ENCODE assay signal across 30 mouse cellular contexts in the genomic region with DNA sequence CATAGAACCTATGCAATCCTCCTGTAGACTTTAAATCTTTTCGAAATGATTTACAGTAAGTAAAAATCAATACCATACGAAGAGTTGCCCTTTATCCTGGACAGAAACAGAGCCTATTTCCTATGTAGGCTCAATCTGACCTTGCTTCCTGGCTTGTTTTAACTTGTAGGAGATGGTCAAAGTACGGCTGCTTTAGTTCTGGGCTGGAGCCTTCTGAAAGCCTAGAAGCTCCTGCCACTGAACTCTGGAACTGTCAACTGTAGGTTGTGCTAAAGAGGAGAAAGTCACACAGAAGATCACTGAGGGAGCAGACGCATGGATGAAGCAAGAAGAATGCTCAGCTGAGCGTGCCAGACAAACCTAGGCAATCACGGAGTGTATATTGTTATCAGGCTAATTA. TPM values are rescaled to one million over a fixed set of nuclear protein-coding genes. Genes with fewer than 3 reads are reported as not detected.
A peak's percentile ranks its signal among the peaks of the same experiment; 100 is the strongest.
DNase-seq lines count a peak whose midpoint lies in the region; ATAC-seq lines count a peak whose summit lies in the region.
"Had no signal": no experiment of that assay in that cellular context is flagged by ENCODE, and none has a peak within 500 bp of the region (broad histone marks: within the 10 kb centered on the region; RNA-seq: fewer than 3 reads in every experiment).

No protein-coding gene starts in this region.

- H3K9ac ChIP-seq in kidney, embryonic 16.5 days (replicated peaks; ENCODE audit: low read length) = no peak overlapping the region
- no peak overlapping the region for H3K9ac ChIP-seq in midbrain, embryonic 11.5 days (ENCODE audit: low read length)
- H3K9ac ChIP-seq in midbrain, embryonic 16.5 days (ENCODE audit: low read depth, low read length) = no peak overlapping the region
- no peak overlapping the region for H3K9ac ChIP-seq in liver, embryonic 16.5 days (ENCODE audit: low read depth, low read length)
- H3K9ac ChIP-seq: embryonic facial prominence, embryonic 15.5 days; forebrain, embryonic 15.5 days; heart, embryonic 15.5 days; limb, embryonic 12.5 days; midbrain, embryonic 13.5 days; stomach, embryonic 15.5 days had no signal

- peaks cover 24% of the 10 kb centered on the region for H3K4me1 ChIP-seq in kidney, embryonic 16.5 days (ENCODE audit: insufficient read depth, low read length)
- H3K4me1 ChIP-seq in midbrain, embryonic 11.5 days (ENCODE audit: control insufficient read depth, insufficient read depth, low read length) = no peaks in the 10 kb centered on the region
- H3K4me1 ChIP-seq in midbrain, embryonic 16.5 days (ENCODE audit: control insufficient read depth, insufficient read depth, low read length) = no peaks in the 10 kb centered on the region
- H3K4me1 ChIP-seq in liver, embryonic 16.5 days (ENCODE audit: control insufficient read depth, low read depth, low read length) = peaks cover 9% of the 10 kb centered on the region
- H3K4me1 ChIP-seq: forebrain, embryonic 15.5 days; midbrain, embryonic 13.5 days had no signal

- no peak overlapping the region for H3K4me2 ChIP-seq in kidney, embryonic 16.5 days (replicated peaks; ENCODE audit: low read depth, low read length)
- H3K4me2 ChIP-seq in midbrain, embryonic 11.5 days = no peak overlapping the region
- H3K4me2 ChIP-seq in midbrain, embryonic 16.5 days (ENCODE audit: low read length) = no peak overlapping the region
- H3K4me2 ChIP-seq in liver, embryonic 16.5 days (ENCODE audit: low read depth, low read length) = no peak overlapping the region
- H3K4me2 ChIP-seq: embryonic facial prominence, embryonic 15.5 days; forebrain, embryonic 15.5 days; heart, embryonic 15.5 days; limb, embryonic 12.5 days; midbrain, embryonic 13.5 days; stomach, embryonic 15.5 days had no signal

- WGBS in kidney, embryonic 16.5 days = 77% methylated on average over 6 of the region's 6 CpGs
- WGBS in midbrain, embryonic 11.5 days = 92% methylated on average over 6 of the region's 6 CpGs
- WGBS in midbrain, embryonic 16.5 days = 92% methylated on average over 6 of the region's 6 CpGs
- WGBS in liver, embryonic 16.5 days (ENCODE audit: insufficient replicate concordance) = 61% methylated on average over 6 of the region's 6 CpGs

- H3K27me3 ChIP-seq in kidney, embryonic 16.5 days (ENCODE audit: insufficient read depth, low read length) = no peaks in the 10 kb centered on the region
- H3K27me3 ChIP-seq in midbrain, embryonic 11.5 days (ENCODE audit: control insufficient read depth, insufficient read depth, low read length) = no peaks in the 10 kb centered on the region
- no peaks in the 10 kb centered on the region for H3K27me3 ChIP-seq in midbrain, embryonic 16.5 days (ENCODE audit: control insufficient read depth, insufficient read depth, low read depth, low read length)
- H3K27me3 ChIP-seq in liver, embryonic 16.5 days (ENCODE audit: control insufficient read depth, insufficient read depth, low read depth, low read length) = no peaks in the 10 kb centered on the region
- H3K27me3 ChIP-seq: embryonic facial prominence, embryonic 15.5 days; forebrain, embryonic 15.5 days; heart, embryonic 15.5 days; limb, embryonic 12.5 days; megakaryocyte, embryonic 14.5 days; midbrain, embryonic 13.5 days; stomach, embryonic 15.5 days had no signal

- no peak for ATAC-seq in kidney, embryonic 16.5 days (ENCODE audit: low FRiP score, low TSS enrichment)
- ATAC-seq in midbrain, embryonic 11.5 days (ENCODE audit: low FRiP score) = no peak
- no peak for ATAC-seq in midbrain, embryonic 16.5 days
- peak; percentile 79 for ATAC-seq in liver, embryonic 16.5 days (ENCODE audit: low read depth)
- ATAC-seq: forebrain, embryonic 15.5 days; hindbrain, embryonic 16.5 days; lung, postnatal 0 days; midbrain, embryonic 13.5 days had no signal

- no peak for DNase-seq in kidney, postnatal 10 days
- peak; percentile 78 for DNase-seq in midbrain, embryonic 11.5 days (ENCODE audit: low spot score, missing footprints)
- DNase-seq in cerebellum, adult 11 months = no peak
- DNase-seq in layer of hippocampus, adult 11-12 months (ENCODE audit: low spot score) = no peak
- DNase-seq: adrenal gland, postnatal 25 days; B cell, adult 2 months; cerebellum, adult 2 months; cerebellum, postnatal 25 days; kidney, postnatal 14 days; lung, adult 18-20 months; lung, postnatal 4 days had no signal

- no peaks in the 10 kb centered on the region for H3K36me3 ChIP-seq in kidney, embryonic 16.5 days (ENCODE audit: insufficient read depth, low read length)
- no peaks in the 10 kb centered on the region for H3K36me3 ChIP-seq in midbrain, embryonic 11.5 days (ENCODE audit: control insufficient read depth, insufficient read depth, low read length)
- H3K36me3 ChIP-seq in midbrain, embryonic 16.5 days (ENCODE audit: control insufficient read depth, insufficient read depth, low read length) = no peaks in the 10 kb centered on the region
- H3K36me3 ChIP-seq in liver, embryonic 16.5 days (ENCODE audit: control insufficient read depth, insufficient read depth) = no peaks in the 10 kb centered on the region
- H3K36me3 ChIP-seq: embryonic facial prominence, embryonic 10.5 days; embryonic facial prominence, embryonic 15.5 days; forebrain, embryonic 15.5 days; heart, embryonic 15.5 days; limb, embryonic 12.5 days; midbrain, embryonic 13.5 days; stomach, embryonic 15.5 days had no signal

- no peaks in the 10 kb centered on the region for H3K9me3 ChIP-seq in kidney, embryonic 16.5 days (ENCODE audit: low read length)
- H3K9me3 ChIP-seq in midbrain, embryonic 11.5 days (ENCODE audit: control insufficient read depth, low read length) = no peaks in the 10 kb centered on the region
- no peaks in the 10 kb centered on the region for H3K9me3 ChIP-seq in midbrain, embryonic 16.5 days (replicated peaks; ENCODE audit: control insufficient read depth, low read length, poor library complexity, severe bottlenecking)
- H3K9me3 ChIP-seq in liver, embryonic 16.5 days (replicated peaks; ENCODE audit: control insufficient read depth, low read length) = no peaks in the 10 kb centered on the region
- H3K9me3 ChIP-seq: embryonic facial prominence, embryonic 10.5 days; embryonic facial prominence, embryonic 15.5 days; forebrain, embryonic 15.5 days; heart, embryonic 15.5 days; megakaryocyte, embryonic 14.5 days; midbrain, embryonic 13.5 days; stomach, embryonic 15.5 days had no signal

- H3K27ac ChIP-seq in kidney, embryonic 16.5 days (ENCODE audit: low read length) = 0 out of 2 replicates have a peak overlapping the region, but pooled peaks have one; percentile 9
- no peak overlapping the region for H3K27ac ChIP-seq in midbrain, embryonic 11.5 days (ENCODE audit: low read depth, low read length)
- no peak overlapping the region for H3K27ac ChIP-seq in midbrain, embryonic 16.5 days (ENCODE audit: low read length)
- peak overlapping the region; percentile 58 for H3K27ac ChIP-seq in liver, embryonic 16.5 days (ENCODE audit: low read length)
- H3K27ac ChIP-seq: embryonic facial prominence, embryonic 10.5 days; embryonic facial prominence, embryonic 15.5 days; forebrain, embryonic 15.5 days; heart, embryonic 15.5 days; left cerebral cortex, adult 2 months; midbrain, embryonic 13.5 days; stomach, embryonic 15.5 days had no signal

- H3K4me3 ChIP-seq in kidney, embryonic 16.5 days (ENCODE audit: low read length) = no peak overlapping the region
- H3K4me3 ChIP-seq in midbrain, embryonic 11.5 days (ENCODE audit: low read depth, low read length) = no peak overlapping the region
- H3K4me3 ChIP-seq in midbrain, embryonic 16.5 days (ENCODE audit: low read depth, low read length) = no peak overlapping the region
- H3K4me3 ChIP-seq in liver, embryonic 16.5 days (ENCODE audit: low read depth, low read length) = no peak overlapping the region
- H3K4me3 ChIP-seq: embryonic facial prominence, embryonic 10.5 days; embryonic facial prominence, embryonic 15.5 days; forebrain, embryonic 15.5 days; heart, embryonic 15.5 days; left cerebral cortex, adult 2 months; limb, embryonic 12.5 days; megakaryocyte, embryonic 14.5 days; midbrain, embryonic 13.5 days; stomach, embryonic 15.5 days had no signal

RNA-seq across cellular contexts. Expression of gene Gm10974, which starts 5.3 kb away (rescaled TPM):
- polyA plus RNA-seq in kidney, embryonic 16.5 days (2015; fragmentation: Nextera tagmentation; extraction: Ambion mirVana) = not detected in 2 replicates
- not detected in 2 replicates for polyA plus RNA-seq in midbrain, embryonic 11.5 days (2014; fragmentation: Nextera tagmentation; extraction: Ambion mirVana)
- polyA plus RNA-seq in midbrain, embryonic 16.5 days (2015; fragmentation: Nextera tagmentation; extraction: Ambion mirVana) = not detected in 2 replicates
- not detected in 2 replicates for polyA plus RNA-seq in liver, embryonic 16.5 days (2015; fragmentation: Nextera tagmentation; extraction: Ambion mirVana)
- polyA plus RNA-seq: brain, embryonic 14.5 days; cerebellum, adult 2 months; embryonic facial prominence, embryonic 10.5 days; embryonic facial prominence, embryonic 15.5 days; forebrain, embryonic 15.5 days; gonadal fat pad, adult 2 months; heart, embryonic 15.5 days; hindbrain, embryonic 11.5 days; hindbrain, embryonic 16.5 days; intestine, embryonic 14.5 days; limb, embryonic 12.5 days; lung, postnatal 0 days; midbrain, embryonic 13.5 days; neural tube, embryonic 14.5 days; stomach, embryonic 15.5 days had no signal

RNA-seq across cellular contexts. Expression of gene Lrrk1, which starts 17.2 kb away (rescaled TPM):
- polyA plus RNA-seq in kidney, embryonic 16.5 days (2015; fragmentation: Nextera tagmentation; extraction: Ambion mirVana) = 16.7 and 18.1 TPM in 2 replicates
- polyA plus RNA-seq in midbrain, embryonic 11.5 days (2014; fragmentation: Nextera tagmentation; extraction: Ambion mirVana) = 2.5 and 2.9 TPM in 2 replicates
- 2.8 and 3.4 TPM in 2 replicates for polyA plus RNA-seq in midbrain, embryonic 16.5 days (2015; fragmentation: Nextera tagmentation; extraction: Ambion mirVana)
- polyA plus RNA-seq in liver, embryonic 16.5 days (2015; fragmentation: Nextera tagmentation; extraction: Ambion mirVana) = 5.0 and 6.7 TPM in 2 replicates

RNA-seq across cellular contexts. Expression of gene Aldh1a3, which starts 56.3 kb away (rescaled TPM):
- polyA plus RNA-seq in kidney, embryonic 16.5 days (2015; fragmentation: Nextera tagmentation; extraction: Ambion mirVana) = 43.4 and 48.6 TPM in 2 replicates
- 0.41 and 0.72 TPM in 2 replicates for polyA plus RNA-seq in midbrain, embryonic 11.5 days (2014; fragmentation: Nextera tagmentation; extraction: Ambion mirVana)
- polyA plus RNA-seq in midbrain, embryonic 16.5 days (2015; fragmentation: Nextera tagmentation; extraction: Ambion mirVana) = 0.99 and 1.4 TPM in 2 replicates
- 0.73 and 0.78 TPM in 2 replicates for polyA plus RNA-seq in liver, embryonic 16.5 days (2015; fragmentation: Nextera tagmentation; extraction: Ambion mirVana)

Comparison
In these comparisons a context has a peak if more than half of its experiments do, and no peak if none do; other contexts are left out.
1. H3K27ac ChIP-seq: peak in kidney, embryonic 16.5 days (single experiment) and liver, embryonic 16.5 days (single experiment); none in midbrain, embryonic 11.5 days (single experiment) and midbrain, embryonic 16.5 days (single experiment).
2. RNA of gene Aldh1a3, which starts 56.3 kb away (polyA plus RNA-seq): 43.4 to 48.6 TPM in kidney, embryonic 16.5 days; 0.99 to 1.4 TPM in midbrain, embryonic 16.5 days, 0.73 to 0.78 TPM in liver, embryonic 16.5 days and 0.41 to 0.72 TPM in midbrain, embryonic 11.5 days; every median in the first group is over 10 times any median in the second.